Mouse (Mus musculus): ENCODE results near the gene Cpa1. TPM values are rescaled to one million over a fixed set of nuclear protein-coding genes. Genes with fewer than 3 reads are reported as not detected.

Gene Cpa1
- polyA plus RNA-seq, 1 experiment from 2014 or later = 0.96 TPM

DNA sequence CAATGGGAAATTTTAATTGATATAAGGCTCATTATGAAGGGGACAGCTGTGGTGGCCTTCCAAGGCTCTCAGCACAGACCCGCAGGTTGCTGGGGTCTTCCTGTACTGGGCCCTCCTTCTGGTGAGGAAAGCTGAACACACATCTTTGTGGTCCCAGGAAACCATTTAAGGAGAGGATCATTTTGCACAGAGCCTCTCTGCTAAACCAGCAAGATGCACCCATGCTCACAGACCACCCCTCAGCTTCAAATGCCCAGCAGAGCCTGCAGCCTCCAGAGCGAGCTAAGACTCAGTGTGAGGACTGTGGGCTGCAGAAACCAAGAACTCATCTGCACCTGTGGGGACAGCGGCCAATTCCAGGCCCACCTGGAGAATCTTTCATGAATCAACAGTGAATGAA, 15.9 kb downstream of the Cpa1 start:
- ATAC-seq = peak; percentile 45
- no peaks in the 10 kb centered on the region for H3K36me3 ChIP-seq (ENCODE audit: poor library complexity, severe bottlenecking)
- no peaks in the 10 kb centered on the region for H3K9me3 ChIP-seq (replicated peaks)
- 46% methylated on average over 3 of the region's 3 CpGs for WGBS
- no peaks in the 10 kb centered on the region for H3K27me3 ChIP-seq
- H3K4me3 ChIP-seq = no peak overlapping the region
- H3K4me1 ChIP-seq = peaks cover 48% of the 10 kb centered on the region
- peak overlapping the region; percentile 0; the same call in 1 of the 2 replicates for H3K9ac ChIP-seq
- H3K4me2 ChIP-seq = peak overlapping the region; percentile 26; the same call in 1 of the 2 replicates
- peak overlapping the region; percentile 84 for H3K27ac ChIP-seq

DNA sequence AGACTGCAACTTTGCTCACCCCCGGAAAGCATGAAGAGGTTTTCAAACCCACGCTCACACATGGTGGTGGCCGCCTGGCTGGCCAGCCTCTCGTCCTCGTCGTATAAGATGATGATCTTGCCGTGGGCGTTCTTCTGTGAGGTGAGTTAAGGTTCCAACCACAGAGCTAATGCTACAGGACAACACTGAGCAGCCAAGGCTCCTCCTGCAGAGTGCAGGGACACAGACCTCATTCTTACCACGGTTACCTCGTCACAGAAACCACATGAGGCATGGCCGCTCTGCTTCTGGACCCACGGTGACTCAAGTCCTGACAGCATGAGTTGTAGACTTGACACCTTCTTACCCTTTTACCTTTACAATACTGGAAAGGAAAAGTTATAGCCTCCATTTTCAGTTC, 18.3 kb downstream of the Cpa1 start:
- Histone ChIP-seq H3K4me3 (no peak overlapping the region), H3K4me1 (peaks cover 47% of the 10 kb centered on the region), H3K4me2 (no peak overlapping the region), H3K36me3 (ENCODE audit: poor library complexity, severe bottlenecking) (peaks cover 8% of the 10 kb centered on the region; the same call in 1 of the 2 replicates), H3K9me3 (replicated peaks) (no peaks in the 10 kb centered on the region), H3K27ac (no peak overlapping the region), H3K9ac (no peak overlapping the region), H3K27me3 (no peaks in the 10 kb centered on the region)
- ATAC-seq = no peak
- WGBS = 94% methylated on average over 12 of the region's 12 CpGs

DNA sequence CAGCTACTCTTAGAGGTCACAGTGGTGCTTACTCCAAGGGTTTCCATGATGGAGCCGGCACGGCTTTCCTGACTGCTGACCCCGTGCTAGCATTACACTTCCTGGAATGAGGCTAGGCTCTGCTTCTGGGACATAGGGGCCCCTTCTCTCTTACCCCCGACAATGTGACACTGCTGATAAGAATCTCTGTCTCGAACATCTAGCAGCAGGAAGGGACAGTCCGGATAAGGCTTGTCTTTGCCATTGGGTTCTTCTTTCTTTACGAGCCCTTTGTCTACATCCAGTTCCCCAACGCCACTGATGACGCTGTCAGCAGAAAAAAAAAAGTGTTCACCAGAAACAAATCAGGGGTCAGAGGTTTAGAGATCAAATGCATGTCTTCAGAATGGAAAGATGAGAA, 19.6 kb downstream of the Cpa1 start:
- Histone ChIP-seq H3K4me3 (no peak overlapping the region), H3K4me1 (peaks cover 34% of the 10 kb centered on the region), H3K4me2 (no peak overlapping the region), H3K27me3 (no peaks in the 10 kb centered on the region), H3K9me3 (replicated peaks) (no peaks in the 10 kb centered on the region), H3K36me3 (ENCODE audit: poor library complexity, severe bottlenecking) (peaks cover 8% of the 10 kb centered on the region; the same call in 1 of the 2 replicates), H3K9ac (no peak overlapping the region), H3K27ac (no peak overlapping the region)
- 80% methylated on average over 9 of the region's 9 CpGs for WGBS
- ATAC-seq = no peak

DNA sequence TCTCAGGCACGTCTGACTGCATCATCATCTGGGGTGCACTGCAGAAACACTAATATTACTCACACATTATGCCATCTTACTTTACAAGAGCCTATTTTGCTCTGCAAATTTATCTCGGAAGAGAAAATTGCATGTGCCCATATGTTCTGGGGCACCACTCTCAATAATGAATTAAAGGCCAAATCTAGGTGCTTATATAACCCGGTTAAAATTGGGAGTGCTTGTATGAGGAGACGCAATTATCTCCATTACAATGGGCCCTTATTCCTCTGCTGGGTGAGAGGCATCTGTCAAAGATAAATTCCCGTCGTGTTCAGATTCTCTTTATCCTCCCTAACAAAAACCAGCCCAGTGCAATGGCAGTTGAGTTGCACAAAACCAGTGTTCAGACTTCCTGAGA, 25.8 kb downstream of the Cpa1 start:
- Histone ChIP-seq H3K36me3 (ENCODE audit: poor library complexity, severe bottlenecking) (peaks cover 8% of the 10 kb centered on the region; the same call in 1 of the 2 replicates), H3K4me2 (no peak overlapping the region), H3K4me3 (no peak overlapping the region), H3K9me3 (replicated peaks) (no peaks in the 10 kb centered on the region), H3K27ac (peak overlapping the region; percentile 45), H3K4me1 (peaks cover 37% of the 10 kb centered on the region), H3K27me3 (no peaks in the 10 kb centered on the region), H3K9ac (no peak overlapping the region)
- 19% methylated on average over 6 of the region's 6 CpGs for WGBS
- no peak for ATAC-seq

DNA sequence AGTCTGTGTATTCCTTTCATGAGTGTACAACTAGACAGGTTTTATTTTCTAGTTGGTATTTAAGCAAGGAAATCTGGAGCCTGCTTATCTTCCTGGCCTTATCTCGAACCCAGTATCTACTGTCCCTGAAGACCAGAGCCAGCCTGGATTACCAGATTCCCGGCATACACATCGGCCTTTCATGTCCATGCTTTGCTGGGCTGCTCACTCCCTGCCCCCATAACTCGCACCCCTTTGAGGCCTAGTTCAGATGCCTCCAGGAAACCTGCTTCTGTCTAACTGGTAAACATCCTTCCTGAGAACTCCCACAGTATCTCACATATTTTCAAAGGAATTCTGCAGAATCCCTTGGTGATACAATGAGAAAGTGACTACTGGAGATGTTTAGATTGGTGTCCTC, 26.3 kb downstream of the Cpa1 start:
- Histone ChIP-seq H3K4me1 (peaks cover 37% of the 10 kb centered on the region), H3K27ac (peak overlapping the region; percentile 45), H3K4me3 (no peak overlapping the region), H3K4me2 (no peak overlapping the region), H3K36me3 (ENCODE audit: poor library complexity, severe bottlenecking) (peaks cover 6% of the 10 kb centered on the region; the same call in 1 of the 2 replicates), H3K9ac (no peak overlapping the region), H3K9me3 (replicated peaks) (no peaks in the 10 kb centered on the region), H3K27me3 (no peaks in the 10 kb centered on the region)
- WGBS = 52% methylated on average over 4 of the region's 4 CpGs
- ATAC-seq = no peak

DNA sequence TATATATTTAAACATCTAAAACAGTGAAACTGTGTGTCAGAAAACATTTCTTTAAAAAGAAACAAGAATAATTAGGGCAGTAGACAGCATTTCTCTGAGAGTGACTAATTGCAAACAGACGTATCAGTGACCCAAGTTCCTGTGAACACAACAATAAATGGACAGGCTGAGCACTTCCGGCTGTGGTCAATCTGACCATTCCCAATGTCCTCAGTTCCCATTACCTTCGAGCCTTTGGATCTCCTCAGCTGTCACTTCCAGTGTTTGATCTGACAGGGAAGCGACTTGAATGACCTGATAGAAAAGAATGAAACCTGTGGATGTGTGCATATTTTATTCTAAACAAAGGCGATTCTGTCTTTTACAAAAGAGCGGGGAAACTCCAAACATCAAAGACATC, 27.0 kb downstream of the Cpa1 start:
- H3K36me3 ChIP-seq (ENCODE audit: poor library complexity, severe bottlenecking) = no peaks in the 10 kb centered on the region
- no peaks in the 10 kb centered on the region for H3K9me3 ChIP-seq (replicated peaks)
- H3K4me1 ChIP-seq = peaks cover 34% of the 10 kb centered on the region
- H3K9ac ChIP-seq = no peak overlapping the region
- WGBS = 35% methylated on average over 6 of the region's 6 CpGs
- H3K4me2 ChIP-seq = no peak overlapping the region
- no peak for ATAC-seq
- H3K27me3 ChIP-seq = no peaks in the 10 kb centered on the region
- H3K4me3 ChIP-seq = no peak overlapping the region
- H3K27ac ChIP-seq = no peak overlapping the region

DNA sequence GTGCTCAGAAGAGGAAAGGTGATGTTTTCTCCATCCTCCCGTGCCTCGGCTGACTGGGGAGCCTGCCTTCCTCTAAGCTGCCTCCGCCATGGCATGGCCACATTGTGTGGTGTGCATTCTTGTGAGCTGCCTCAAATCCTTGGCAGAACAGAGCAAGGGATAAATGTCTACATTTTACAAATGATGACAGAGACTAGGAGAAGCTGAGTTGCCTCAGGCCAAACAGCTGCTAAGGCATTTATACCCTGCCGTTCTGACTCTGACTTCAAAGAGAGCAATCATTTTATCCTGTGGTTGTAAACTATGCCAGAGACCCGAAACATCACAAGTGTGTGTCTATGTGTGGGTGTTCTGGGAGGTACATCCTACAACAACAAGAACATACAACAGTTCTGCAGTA, 28.6 kb downstream of the Cpa1 start:
- no peak overlapping the region for H3K4me3 ChIP-seq
- no peak overlapping the region for H3K4me2 ChIP-seq
- ATAC-seq = no peak
- no peaks in the 10 kb centered on the region for H3K36me3 ChIP-seq (ENCODE audit: poor library complexity, severe bottlenecking)
- peaks cover 40% of the 10 kb centered on the region for H3K4me1 ChIP-seq
- H3K27ac ChIP-seq = no peak overlapping the region
- H3K27me3 ChIP-seq = no peaks in the 10 kb centered on the region
- H3K9me3 ChIP-seq (replicated peaks) = no peaks in the 10 kb centered on the region
- no peak overlapping the region for H3K9ac ChIP-seq
- 39% methylated on average over 5 of the region's 5 CpGs for WGBS

DNA sequence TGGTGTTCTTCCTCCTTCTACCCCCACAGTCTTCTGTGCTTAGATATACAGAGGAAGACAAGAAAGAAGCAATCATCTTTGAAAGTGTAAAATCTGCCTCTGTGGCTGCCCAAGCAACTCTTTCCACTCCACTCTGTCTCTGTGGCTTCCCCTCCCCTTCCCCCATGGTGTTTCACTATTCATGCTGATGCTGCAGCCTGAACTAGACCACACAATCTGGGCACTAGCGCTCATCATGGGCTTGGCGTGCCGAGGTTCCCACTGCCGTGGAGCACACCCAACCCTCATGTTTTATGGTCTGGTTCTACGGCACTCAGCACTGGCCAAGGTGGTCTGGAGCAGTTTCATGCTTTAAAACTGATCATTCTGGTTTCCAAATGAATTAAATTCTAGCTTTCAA, 32.7 kb downstream of the Cpa1 start:
- Histone ChIP-seq H3K4me1 (peaks cover 51% of the 10 kb centered on the region), H3K27ac (no peak overlapping the region), H3K36me3 (ENCODE audit: poor library complexity, severe bottlenecking) (no peaks in the 10 kb centered on the region), H3K9ac (0 out of 2 replicates have a peak overlapping the region, but pooled peaks have one; percentile 3), H3K4me2 (no peak overlapping the region), H3K4me3 (no peak overlapping the region), H3K9me3 (replicated peaks) (no peaks in the 10 kb centered on the region), H3K27me3 (no peaks in the 10 kb centered on the region)
- WGBS = 79% methylated on average over 5 of the region's 5 CpGs
- ATAC-seq = no peak

DNA sequence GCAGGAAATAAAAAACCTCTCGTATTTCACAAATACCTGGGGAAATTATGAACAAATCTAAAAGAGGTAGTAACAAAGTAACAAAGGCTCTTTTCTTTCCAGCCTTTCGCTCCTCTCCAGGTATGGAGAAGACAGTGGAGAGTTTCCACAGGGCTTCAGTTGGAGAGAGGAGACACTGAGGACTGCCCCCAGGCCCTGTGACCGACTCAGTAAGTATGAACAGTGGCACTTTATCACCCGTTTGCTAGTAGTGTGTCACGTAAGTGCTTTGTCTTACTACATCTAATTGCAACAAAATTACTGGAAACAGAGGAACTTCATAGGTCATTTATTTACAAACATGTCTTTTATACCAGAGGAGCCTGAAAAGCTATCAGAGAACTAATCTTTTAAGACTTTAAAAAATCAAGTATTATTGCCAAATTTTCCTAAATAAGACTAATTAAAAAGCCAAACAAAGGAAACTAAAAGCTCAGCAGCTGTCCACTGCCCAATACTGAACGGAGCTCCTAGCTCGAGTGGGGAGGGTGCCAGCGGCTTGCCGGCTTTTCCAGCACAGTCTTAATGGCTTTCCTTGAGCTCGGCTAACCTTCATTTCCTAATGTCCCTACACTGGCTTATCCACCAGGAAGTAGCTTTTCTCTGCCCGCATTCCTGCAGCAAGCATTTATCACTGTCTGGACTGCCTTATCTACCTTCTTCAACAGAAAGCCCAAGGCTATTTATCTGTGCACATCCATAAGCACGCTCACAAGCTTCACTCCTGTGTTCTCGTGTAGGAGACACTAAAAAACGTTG, 34.9 kb downstream of the Cpa1 start:
- Histone ChIP-seq H3K4me2 (peak overlapping the region; percentile 52), H3K9me3 (replicated peaks) (no peaks in the 10 kb centered on the region), H3K9ac (peak overlapping the region; percentile 45; the same call in 1 of the 2 replicates), H3K36me3 (ENCODE audit: poor library complexity, severe bottlenecking) (no peaks in the 10 kb centered on the region), H3K27ac (peak overlapping the region; percentile 94), H3K27me3 (no peaks in the 10 kb centered on the region), H3K4me1 (peaks cover 54% of the 10 kb centered on the region), H3K4me3 (no peak overlapping the region)
- ATAC-seq = peak; percentile 57; the same call in 1 of the 2 replicates
- 13% methylated on average over 14 of the region's 14 CpGs for WGBS

DNA sequence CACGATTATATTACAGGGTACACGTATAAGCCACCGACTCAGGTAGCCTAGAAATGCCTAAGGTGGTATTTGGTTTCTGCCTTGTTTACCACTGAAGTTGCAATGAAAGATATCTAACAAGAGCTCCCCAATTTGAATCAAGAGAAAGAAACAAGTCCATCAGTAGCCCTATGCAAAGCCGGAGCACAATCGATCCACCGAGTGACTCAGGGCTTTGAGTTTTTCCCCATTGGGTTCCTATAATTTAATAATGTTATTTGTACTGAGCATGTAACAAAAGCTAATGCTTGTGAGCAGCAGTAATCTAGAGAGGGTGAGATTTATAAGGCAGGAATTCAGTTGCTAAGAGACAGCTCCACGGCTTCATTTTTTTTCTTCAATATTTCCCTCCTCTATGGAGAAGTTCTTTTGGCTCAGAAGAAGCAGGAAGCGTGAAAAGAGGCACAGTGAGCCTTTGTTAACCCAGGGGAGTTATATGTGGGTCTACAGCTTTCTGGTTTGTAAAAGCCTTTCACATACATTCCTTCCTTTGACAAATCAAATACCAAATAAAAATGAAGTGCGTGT, 35.8 kb downstream of the Cpa1 start:
- peak; percentile 47; the same call in 1 of the 2 replicates for ATAC-seq
- 18% methylated on average over 9 of the region's 9 CpGs for WGBS
- Histone ChIP-seq H3K27ac (peak overlapping the region; percentile 94), H3K4me1 (peaks cover 59% of the 10 kb centered on the region), H3K9ac (peak overlapping the region; percentile 64; the same call in 1 of the 2 replicates), H3K9me3 (replicated peaks) (no peaks in the 10 kb centered on the region), H3K36me3 (ENCODE audit: poor library complexity, severe bottlenecking) (no peaks in the 10 kb centered on the region), H3K4me3 (no peak overlapping the region), H3K27me3 (no peaks in the 10 kb centered on the region), H3K4me2 (peak overlapping the region; percentile 52)

DNA sequence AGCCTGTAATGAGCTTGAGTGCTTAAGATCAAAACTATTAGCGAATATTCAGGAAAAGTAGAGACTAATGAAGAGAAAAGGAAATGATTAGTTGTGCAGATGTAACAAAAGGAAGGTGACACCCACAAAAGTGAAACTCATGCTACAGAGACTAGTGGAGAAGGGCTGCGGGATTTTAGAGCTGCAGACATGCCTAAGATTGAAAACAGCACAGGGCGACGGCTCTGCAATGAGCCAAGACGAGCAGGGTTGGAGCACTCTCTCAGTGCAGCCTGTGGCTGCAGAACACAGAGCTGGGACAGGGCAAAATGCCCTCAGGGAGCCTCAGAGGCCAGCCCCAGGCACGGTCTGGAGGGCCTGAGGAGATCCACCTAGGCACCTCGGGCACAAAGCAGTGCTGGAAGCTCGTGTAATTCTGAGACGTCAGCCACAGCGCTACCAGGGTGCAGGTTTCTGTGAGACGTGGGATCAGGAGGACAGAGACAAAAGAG, 36.3 kb downstream of the Cpa1 start:
- Histone ChIP-seq H3K4me1 (peaks cover 59% of the 10 kb centered on the region), H3K4me3 (peak overlapping the region; percentile 16; the same call in 1 of the 2 replicates), H3K36me3 (ENCODE audit: poor library complexity, severe bottlenecking) (no peaks in the 10 kb centered on the region), H3K9me3 (replicated peaks) (no peaks in the 10 kb centered on the region), H3K27ac (peak overlapping the region; percentile 94), H3K27me3 (no peaks in the 10 kb centered on the region), H3K9ac (peak overlapping the region; percentile 64), H3K4me2 (peak overlapping the region; percentile 52)
- WGBS = 2% methylated on average over 11 of the region's 11 CpGs
- ATAC-seq = peak; percentile 69

DNA sequence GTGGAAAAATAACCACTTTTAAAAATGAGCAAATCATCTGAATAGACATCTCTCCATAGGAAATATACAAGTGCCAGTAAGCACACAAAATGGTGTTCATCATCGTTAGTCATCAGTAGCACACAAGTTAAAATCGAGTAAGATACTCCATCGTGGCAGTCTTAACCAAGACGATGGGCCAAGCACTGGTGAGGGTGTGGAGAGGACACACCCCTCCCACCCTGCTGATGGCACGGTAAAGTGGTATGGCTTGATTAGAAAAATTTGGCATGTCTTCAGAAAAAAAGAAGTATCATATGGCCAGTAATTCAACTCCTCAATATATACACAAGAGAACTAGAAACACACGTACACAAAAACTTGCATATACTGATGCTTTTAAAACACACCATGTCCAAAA, 37.5 kb downstream of the Cpa1 start:
- 77% methylated on average over 6 of the region's 6 CpGs for WGBS
- no peak overlapping the region for H3K4me3 ChIP-seq
- H3K4me2 ChIP-seq = no peak overlapping the region
- ATAC-seq = no peak
- no peak overlapping the region for H3K9ac ChIP-seq
- no peaks in the 10 kb centered on the region for H3K27me3 ChIP-seq
- H3K4me1 ChIP-seq = peaks cover 56% of the 10 kb centered on the region
- no peaks in the 10 kb centered on the region for H3K9me3 ChIP-seq (replicated peaks)
- H3K27ac ChIP-seq = no peak overlapping the region
- H3K36me3 ChIP-seq (ENCODE audit: poor library complexity, severe bottlenecking) = no peaks in the 10 kb centered on the region

Measured in forebrain, embryonic 13.5 days (tissue).